Mouse (Mus musculus) spleen, postnatal 0 days (tissue): ENCODE measurements around the gene Nid2. TPM values are rescaled to one million over a fixed set of nuclear protein-coding genes. Genes with fewer than 3 reads are reported as not detected.

Source experiments
- polyA plus RNA-seq: library from polyadenylated mRNA; unstranded; fragments of >200 nt; fragmentation: Nextera tagmentation; extraction: Ambion mirVana; gene quantifications from 2 replicates; pipeline ENCODE4 v1.2.1, GENCODE M21; 2015

Nid2 gene
- 10.6 and 18.6 TPM in 2 replicates for polyA plus RNA-seq

DNA sequence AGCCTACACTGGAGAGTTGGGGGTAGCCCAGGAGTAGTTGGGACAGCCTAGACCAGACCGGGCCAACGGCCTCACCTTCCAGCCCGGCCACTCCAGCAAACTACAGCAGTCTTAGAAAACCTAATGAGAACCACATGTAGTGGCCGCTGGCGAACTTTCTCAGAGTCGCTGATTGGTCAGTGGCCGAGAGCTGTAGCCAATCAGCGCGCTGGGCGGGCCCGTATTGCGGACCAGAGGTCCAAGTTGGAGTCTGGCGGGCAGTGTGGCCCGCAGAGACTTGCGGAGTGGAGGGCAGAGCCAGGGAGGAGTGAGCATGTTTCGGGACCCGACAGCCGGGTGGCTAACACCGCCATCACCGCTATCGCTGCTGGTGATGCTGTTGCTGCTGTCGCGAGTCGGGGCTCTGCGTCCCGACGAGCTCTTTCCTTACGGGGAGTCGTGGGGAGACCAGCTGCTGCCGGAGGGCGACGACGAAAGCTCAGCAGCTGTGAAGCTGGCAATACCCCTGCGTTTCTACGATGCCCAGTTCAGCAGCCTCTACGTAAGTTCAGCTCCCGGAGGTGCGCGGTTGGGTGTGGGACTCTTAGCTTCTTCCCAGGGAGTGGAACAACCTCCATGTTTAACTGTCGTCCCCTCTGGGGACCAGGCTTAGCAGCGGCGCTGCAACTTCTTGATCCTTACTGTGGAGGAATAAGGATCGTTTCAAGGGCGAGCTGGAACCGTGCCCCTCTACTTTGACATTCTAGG is at the start of gene Nid2:
Gene Nid2, plus strand, starts transcription at position 241 of the 747 bp plus-strand sequence.

DNA sequence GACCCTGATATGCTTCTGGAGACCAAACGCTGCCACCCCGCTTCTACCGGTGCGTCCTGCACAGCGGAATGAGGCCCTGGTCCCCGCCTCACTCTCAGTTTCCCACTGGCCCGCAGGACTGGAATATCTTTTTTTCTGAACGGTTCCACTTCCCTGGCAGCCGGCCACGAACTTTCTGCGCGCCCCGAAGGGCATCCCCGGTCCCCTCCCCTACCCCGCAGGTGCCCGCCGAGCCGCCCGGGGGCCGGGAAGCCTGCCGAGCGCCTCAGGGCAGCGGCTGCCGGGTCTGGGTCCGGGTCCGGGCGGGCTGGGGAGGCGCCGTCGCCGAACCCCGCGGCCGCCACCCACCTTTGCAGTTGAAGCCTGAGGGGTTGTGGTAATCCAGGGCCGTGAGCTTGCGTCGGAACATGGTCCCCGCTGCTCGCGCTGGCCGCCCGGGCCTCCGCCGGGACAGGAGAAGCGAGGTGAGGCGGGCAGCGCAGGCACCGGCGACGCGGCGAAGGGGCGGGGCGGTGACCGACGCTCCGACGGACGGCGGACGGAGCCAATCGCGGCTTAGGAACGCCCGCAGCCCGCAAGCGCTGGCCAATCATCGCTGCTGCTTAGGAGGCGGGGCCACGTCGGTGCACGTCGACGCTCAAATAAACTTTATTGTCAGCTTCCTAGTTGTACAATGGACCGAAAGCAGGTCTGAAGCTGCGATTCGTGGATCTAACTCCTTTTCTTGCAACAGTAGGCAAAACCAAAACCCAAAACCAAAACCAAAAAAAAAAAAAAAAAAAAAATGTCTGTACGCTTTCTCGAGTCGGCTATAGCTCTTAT is 72.5 kb downstream of the Nid2 start, which contains the start of gene Rtraf:
Gene Rtraf, minus strand, starts transcription at position 504 of the 822 bp plus-strand sequence.

Other genes starting within 250 kb of the Nid2 start
- gene Gm2244, start 201.3 kb upstream of the Nid2 start, polyA plus RNA-seq = not detected in 2 replicates
- 0.36 and 0.79 TPM in 2 replicates for gene Gm2237, start 166.1 kb upstream of the Nid2 start, polyA plus RNA-seq
- gene Gm5458, start 148.7 kb upstream of the Nid2 start, polyA plus RNA-seq = not detected in 2 replicates
- gene Rtraf, start 72.6 kb downstream of the Nid2 start, polyA plus RNA-seq = 98.5 and 101 TPM in 2 replicates
- 13.6 and 21.4 TPM in 2 replicates for gene Gng2, start 226.4 kb downstream of the Nid2 start, polyA plus RNA-seq